Mouse (Mus musculus) small intestine, adult 2 months (tissue): Measurements from ENCODE around the gene Cyp2d34. TPM values are rescaled to one million over a fixed set of nuclear protein-coding genes. Genes with fewer than 3 reads are reported as not detected.

ENCODE experiments used
- H3K27ac ChIP-seq: fragments of 200-500 bp; 2 replicates; pipeline ENCODE4 v1.5.1; 2012; ENCODE audit warnings: low read depth, low read length, control low read depth, inconsistent platforms; ENCODE audit not compliant: insufficient read depth
- H3K27me3 ChIP-seq: fragments of 200-500 bp; 2 replicates; pipeline ENCODE4 v1.6.1; 2012; ENCODE audit warnings: mild to moderate bottlenecking, moderate library complexity, low read length, inconsistent platforms; ENCODE audit not compliant: control insufficient read depth, insufficient read depth
- H3K36me3 ChIP-seq: fragments of 200-500 bp; 2 replicates; pipeline ENCODE4 v1.6.1; 2012; ENCODE audit warnings: mild to moderate bottlenecking, low read length, control low read depth, inconsistent platforms; ENCODE audit not compliant: control insufficient read depth, insufficient read depth
- H3K4me1 ChIP-seq: fragments of 200-500 bp; 2 replicates; pipeline ENCODE4 v1.6.1; 2012; ENCODE audit warnings: low read length, inconsistent platforms, mixed read lengths; ENCODE audit not compliant: control insufficient read depth, insufficient read depth, insufficient read length
- H3K4me3 ChIP-seq: fragments of 200-500 bp; 2 replicates; pipeline ENCODE4 v1.5.1; 2012; ENCODE audit warnings: low read depth, mild to moderate bottlenecking, control low read depth, inconsistent platforms, low read length, moderate library complexity
- CTCF ChIP-seq: fragments of 200-500 bp; IDR thresholded peaks from 2 replicates; pipeline ENCODE4 v1.5.1; 2012; ENCODE audit warnings: low read depth, mild to moderate bottlenecking, control low read depth, inconsistent platforms, low read length, moderate library complexity, mixed read lengths; ENCODE audit not compliant: insufficient replicate concordance, insufficient read length; ENCODE audit errors: extremely low read depth
- POLR2A ChIP-seq: fragments of 200-500 bp; IDR thresholded peaks from 2 replicates; pipeline ENCODE4 v1.6.1; 2012; ENCODE audit warnings: low read depth, mild to moderate bottlenecking, control low read depth, inconsistent platforms, low read length, moderate library complexity
- WGBS: fragments of 180-500 bp; shearing (Covaris S2); methylation state at CpG from one replicate; pipeline ENCODE4 v1.1.7; 2018; 5-methylcytosine and 5-hydroxymethylcytosine counted together
- polyA plus RNA-seq: library from polyadenylated mRNA; depleted of rRNA; stranded (reverse); fragments of >200 nt; gene quantifications from 2 replicates; pipeline ENCODE4 v1.2.3, GENCODE M21; 2012

The Cyp2d34 gene
- polyA plus RNA-seq, 1 experiment = not detected

DNA sequence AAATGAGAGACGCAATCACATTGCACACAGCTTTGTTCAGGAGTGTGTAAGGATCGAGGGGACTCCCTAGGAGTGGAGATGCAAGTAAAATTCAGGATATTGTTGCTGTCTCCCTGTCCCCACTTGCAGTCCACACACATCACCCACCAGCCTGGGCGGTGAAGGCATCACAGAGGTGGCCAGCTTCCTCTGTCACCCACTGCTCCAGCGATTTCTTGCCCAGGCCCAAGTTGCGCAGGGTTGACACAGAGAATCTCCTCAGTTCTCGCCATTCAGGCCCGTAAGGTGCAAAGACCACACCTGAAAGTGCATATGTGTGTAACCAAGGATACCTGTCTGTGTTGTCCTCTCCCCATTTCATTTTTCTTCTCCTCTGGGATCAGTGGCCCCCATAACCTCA, 19.5 kb upstream of the Cyp2d34 start:
- Histone ChIP-seq H3K27ac (no peak overlapping the region), H3K4me3 (no peak overlapping the region), H3K36me3 (no peaks in the 10 kb centered on the region), H3K27me3 (0 out of 2 replicates have a peak, but pooled peaks cover 5% of the 10 kb centered on the region), H3K4me1 (no peaks in the 10 kb centered on the region; the same call in 1 of the 2 replicates)
- TF ChIP-seq POLR2A (no peak), CTCF (no peak)
- 90% methylated on average over 7 of the region's 7 CpGs for WGBS

DNA sequence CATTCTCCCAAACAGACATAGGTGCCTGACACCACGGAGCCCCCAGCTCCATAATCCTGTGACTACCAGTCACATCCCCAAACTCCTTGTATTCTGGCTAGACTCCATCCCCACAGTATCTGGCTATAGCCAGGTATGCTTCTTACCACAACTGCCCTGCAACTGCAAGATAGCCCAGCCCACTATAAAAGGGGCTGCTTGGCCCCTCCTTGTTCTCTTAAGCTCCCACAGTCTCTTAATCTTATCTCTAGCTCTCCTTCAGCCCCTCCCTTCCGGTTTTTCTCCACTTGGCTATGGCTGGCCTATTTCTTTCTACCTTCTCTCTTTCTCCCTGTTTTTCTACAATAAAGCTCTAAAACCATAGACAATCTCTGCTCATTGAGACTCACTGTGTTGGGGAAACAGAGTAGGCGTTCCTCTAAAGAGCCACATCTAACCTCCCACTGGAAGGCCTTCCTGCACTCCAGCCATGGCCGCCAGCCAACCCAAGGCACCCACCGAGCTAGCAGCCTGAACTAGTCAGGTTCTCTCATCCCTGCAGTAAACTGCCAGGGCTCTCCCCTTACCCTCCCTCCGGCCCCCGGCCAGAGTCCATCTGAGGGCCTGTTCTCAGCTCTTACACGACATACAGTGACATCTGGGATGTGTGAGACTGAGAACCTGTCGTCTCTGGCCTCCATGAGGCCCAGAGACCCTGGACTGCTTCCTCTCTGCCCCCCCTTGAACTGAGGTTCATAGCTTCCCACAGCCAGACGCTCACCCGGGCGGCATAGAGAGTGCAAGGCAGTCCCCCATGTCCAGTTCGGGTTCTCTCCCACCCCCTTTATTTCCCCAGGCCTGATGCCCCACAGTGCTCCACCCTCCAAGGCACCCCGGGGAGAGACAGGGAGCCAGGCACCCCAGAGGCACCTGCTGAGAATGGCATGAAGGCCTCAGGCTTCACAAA, 16.7 kb upstream of the Cyp2d34 start:
- TF ChIP-seq POLR2A (no peak), CTCF (no peak)
- H3K4me3 ChIP-seq = no peak overlapping the region
- 70% methylated on average over 14 of the region's 14 CpGs for WGBS
- no peaks in the 10 kb centered on the region; the same call in 1 of the 2 replicates for H3K4me1 ChIP-seq
- H3K27ac ChIP-seq = no peak overlapping the region
- 0 out of 2 replicates have a peak, but pooled peaks cover 7% of the 10 kb centered on the region for H3K27me3 ChIP-seq
- H3K36me3 ChIP-seq = no peaks in the 10 kb centered on the region

DNA sequence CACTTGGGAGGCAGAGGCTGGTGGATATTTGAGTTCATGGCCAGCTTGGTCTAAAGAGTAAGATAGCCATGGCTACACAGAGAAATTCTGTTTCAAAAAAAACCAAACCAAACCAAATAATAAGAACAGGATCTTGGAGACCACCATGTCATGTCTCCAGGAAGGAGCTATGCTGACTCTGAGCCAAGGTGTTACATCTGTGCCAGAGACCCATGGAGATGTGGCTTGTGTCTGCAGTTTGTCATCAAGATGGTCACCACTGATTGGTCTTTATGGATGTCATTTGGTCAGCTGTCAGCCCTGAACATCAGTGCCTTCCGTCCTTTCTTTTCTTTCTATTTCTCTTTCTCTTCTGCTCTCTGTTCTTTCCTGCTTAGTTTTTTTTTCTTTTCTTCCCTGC, 14.2 kb upstream of the Cyp2d34 start:
- 79% methylated on average over 1 of the region's 1 CpGs for WGBS
- no peak overlapping the region for H3K4me3 ChIP-seq
- H3K27ac ChIP-seq = no peak overlapping the region
- H3K36me3 ChIP-seq = no peaks in the 10 kb centered on the region
- no peaks in the 10 kb centered on the region; the same call in 1 of the 2 replicates for H3K4me1 ChIP-seq
- no peak for TF ChIP-seq POLR2A
- TF ChIP-seq CTCF = no peak
- H3K27me3 ChIP-seq = 0 out of 2 replicates have a peak, but pooled peaks cover 7% of the 10 kb centered on the region

DNA sequence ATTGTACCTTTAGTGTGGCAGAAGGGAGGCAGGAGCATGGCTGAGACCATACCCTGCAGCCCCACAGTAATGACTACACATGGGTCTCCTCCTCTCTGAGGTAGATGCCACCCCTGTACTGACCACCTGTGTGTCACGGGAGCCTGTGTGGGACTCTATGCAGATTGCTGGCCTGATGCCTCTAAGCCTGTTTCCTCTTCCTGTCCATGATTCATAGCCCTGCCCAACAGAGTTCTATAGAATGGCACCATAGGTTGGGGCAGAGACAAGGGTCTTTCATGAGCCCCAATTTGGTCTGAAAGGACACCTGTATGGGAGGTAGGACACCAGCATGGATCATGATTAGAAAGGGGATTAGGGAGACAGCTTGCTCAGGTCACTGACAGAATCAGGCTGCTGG, 1.2 kb upstream of the Cyp2d34 start:
- Histone ChIP-seq H3K27me3 (no peaks in the 10 kb centered on the region; the same call in 1 of the 2 replicates), H3K4me1 (peaks cover 9% of the 10 kb centered on the region), H3K36me3 (no peaks in the 10 kb centered on the region), H3K27ac (no peak overlapping the region), H3K4me3 (no peak overlapping the region)
- no peak for TF ChIP-seq POLR2A
- TF ChIP-seq CTCF = no peak
- 42% methylated on average over 1 of the region's 1 CpGs for WGBS

DNA sequence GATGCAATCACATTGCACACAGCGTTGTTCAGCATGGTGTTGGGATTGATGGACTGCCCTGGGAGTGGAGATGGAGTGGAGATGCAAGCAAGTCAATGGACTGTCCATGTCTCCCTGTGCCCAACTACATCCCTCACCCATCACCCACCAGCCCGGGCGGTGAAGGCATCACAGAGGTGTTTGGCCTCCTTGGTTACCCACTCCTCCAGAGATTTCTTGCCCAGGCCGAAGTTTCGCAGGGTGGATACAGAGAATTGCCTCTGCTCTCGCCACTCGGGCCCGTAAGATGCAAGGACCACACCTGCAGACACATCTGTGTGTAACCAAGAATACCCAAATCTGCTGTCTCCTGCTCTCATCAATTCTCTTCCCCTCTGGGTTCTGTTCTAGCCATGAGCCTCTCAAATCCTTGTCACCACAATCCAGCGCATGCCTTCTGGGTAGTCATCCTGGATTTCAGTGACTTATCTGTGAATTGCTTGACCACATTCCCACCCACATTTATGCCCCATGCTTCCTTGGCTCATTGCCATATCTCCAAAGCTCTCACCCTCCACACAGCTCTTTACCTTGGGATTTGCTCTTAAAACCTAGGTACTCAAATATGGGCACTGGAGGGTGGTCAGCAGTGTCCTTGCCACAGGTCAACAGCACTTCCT, 2.3 kb downstream of the Cyp2d34 start:
- H3K4me3 ChIP-seq = no peak overlapping the region
- H3K4me1 ChIP-seq = peaks cover 9% of the 10 kb centered on the region
- no peaks in the 10 kb centered on the region for H3K27me3 ChIP-seq
- H3K27ac ChIP-seq = no peak overlapping the region
- no peaks in the 10 kb centered on the region for H3K36me3 ChIP-seq
- TF ChIP-seq POLR2A (no peak), CTCF (no peak)
- 92% methylated on average over 9 of the region's 9 CpGs for WGBS

DNA sequence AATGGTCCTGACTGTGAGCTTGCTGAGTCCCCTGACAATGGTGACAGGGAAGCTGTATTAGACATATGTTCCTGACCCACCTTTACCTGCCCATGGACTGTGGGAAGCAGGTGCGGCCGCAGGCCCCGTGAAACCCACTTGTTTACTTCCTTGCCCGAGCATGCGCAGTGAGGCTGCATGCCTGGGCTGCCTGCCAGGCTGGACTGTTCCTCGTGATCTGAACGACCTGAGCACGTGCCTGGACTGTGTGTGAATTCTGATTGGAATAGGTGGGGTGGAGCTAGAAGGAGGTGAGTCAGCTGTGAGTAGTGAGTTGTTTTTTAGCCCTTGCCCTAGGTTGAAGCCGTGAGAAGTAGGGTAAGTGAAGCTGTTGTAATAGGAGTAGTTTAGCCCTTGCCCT, 38.1 kb downstream of the Cyp2d34 start:
- no peak for TF ChIP-seq CTCF
- TF ChIP-seq POLR2A = no peak
- 42% methylated on average over 9 of the region's 9 CpGs for WGBS
- no peak overlapping the region for H3K27ac ChIP-seq
- H3K27me3 ChIP-seq = peaks cover 25% of the 10 kb centered on the region
- H3K4me1 ChIP-seq = no peaks in the 10 kb centered on the region
- no peak overlapping the region for H3K4me3 ChIP-seq
- no peaks in the 10 kb centered on the region for H3K36me3 ChIP-seq

DNA sequence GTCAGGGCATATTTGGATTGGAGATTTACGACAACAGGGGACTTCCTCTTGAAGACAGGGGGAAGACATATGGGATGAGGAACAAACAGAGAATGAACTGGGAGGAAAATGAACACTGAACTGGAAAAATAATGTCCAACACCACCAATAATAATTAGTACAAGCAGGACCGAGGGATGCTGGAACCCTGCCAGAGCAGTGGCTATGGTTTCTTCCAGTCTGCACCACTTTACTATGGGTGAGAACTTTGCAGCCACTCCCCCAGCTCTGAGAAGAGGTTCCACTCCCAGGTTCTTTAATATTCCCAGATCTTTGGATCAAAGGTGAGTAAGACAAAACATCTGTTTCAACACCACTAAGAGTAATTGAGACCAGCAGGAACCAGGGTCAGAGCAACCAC, 41.7 kb downstream of the Cyp2d34 start:
- H3K4me3 ChIP-seq = no peak overlapping the region
- peaks cover 16% of the 10 kb centered on the region for H3K27me3 ChIP-seq
- TF ChIP-seq CTCF (no peak), POLR2A (no peak)
- WGBS = 60% methylated on average over 2 of the region's 2 CpGs
- H3K36me3 ChIP-seq = no peaks in the 10 kb centered on the region
- H3K4me1 ChIP-seq = no peaks in the 10 kb centered on the region
- H3K27ac ChIP-seq = no peak overlapping the region
